Mouse (Mus musculus) heart, embryonic 14.5 days (tissue): ENCODE data around the gene Gimap4. TPM values are rescaled to one million over a fixed set of nuclear protein-coding genes. Genes with fewer than 3 reads are reported as not detected.

Source experiments
- polyA plus RNA-seq: library from polyadenylated mRNA; unstranded; fragments of >200 nt; fragmentation: Nextera tagmentation; extraction: Ambion mirVana; gene quantifications from 2 replicates; pipeline ENCODE4 v1.2.1, GENCODE M21; 2014

The Gimap4 gene
- polyA plus RNA-seq, 1 experiment from 2014 or later = 20.7 TPM

Other genes starting within 250 kb of the Gimap4 start
- 24.8 and 26.2 TPM in 2 replicates for gene Zfp467, start 238.7 kb upstream of the Gimap4 start, polyA plus RNA-seq
- gene Sspo, start 236.3 kb upstream of the Gimap4 start, polyA plus RNA-seq = 0.57 and 0.58 TPM in 2 replicates
- 21.8 and 22.8 TPM in 2 replicates for gene Atp6v0e2, start 146.9 kb upstream of the Gimap4 start, polyA plus RNA-seq
- 3.5 and 4.9 TPM in 2 replicates for gene Lrrc61, start 129.8 kb upstream of the Gimap4 start, polyA plus RNA-seq
- 39.4 and 45.3 TPM in 2 replicates for gene Rarres2, start 111.8 kb upstream of the Gimap4 start, polyA plus RNA-seq
- gene Gm45021, start 94.9 kb upstream of the Gimap4 start, polyA plus RNA-seq = 1.3 TPM in 1 of 2 replicates, not detected in the other
- 23.4 and 25.4 TPM in 2 replicates for gene Repin1, start 90.7 kb upstream of the Gimap4 start, polyA plus RNA-seq
- 0.84 TPM in 1 of 2 replicates, not detected in the other for gene Gm44965, start 90.6 kb upstream of the Gimap4 start, polyA plus RNA-seq
- 5.4 and 6.3 TPM in 2 replicates for gene Zfp775, start 82.5 kb upstream of the Gimap4 start, polyA plus RNA-seq
- gene AI854703, start 57.8 kb upstream of the Gimap4 start, polyA plus RNA-seq = 0.82 and 1.1 TPM in 2 replicates
- gene Gimap8, start 37.3 kb upstream of the Gimap4 start, polyA plus RNA-seq = 0.85 and 1.2 TPM in 2 replicates
- gene Gimap9, start 8.4 kb upstream of the Gimap4 start, polyA plus RNA-seq = 5.8 and 6.3 TPM in 2 replicates
- gene Gimap6, start 23.7 kb downstream of the Gimap4 start, polyA plus RNA-seq = 37.6 and 40.2 TPM in 2 replicates
- gene Gm28053, start 34.1 kb downstream of the Gimap4 start, polyA plus RNA-seq = 3.3 and 5.1 TPM in 2 replicates
- not detected in 2 replicates for gene Gimap7, start 34.1 kb downstream of the Gimap4 start, polyA plus RNA-seq
- gene Gimap1, start 54.5 kb downstream of the Gimap4 start, polyA plus RNA-seq = 26.1 and 27.5 TPM in 2 replicates
- gene Gimap5, start 61.6 kb downstream of the Gimap4 start, polyA plus RNA-seq = 6.8 and 8.7 TPM in 2 replicates
- not detected in 2 replicates for gene Gimap3, start 86.3 kb downstream of the Gimap4 start, polyA plus RNA-seq
- 101 and 119 TPM in 2 replicates for gene Tmem176a, start 156.4 kb downstream of the Gimap4 start, polyA plus RNA-seq
- gene Tmem176b, start 156.9 kb downstream of the Gimap4 start, polyA plus RNA-seq = 274 and 295 TPM in 2 replicates
- gene Aoc1, start 188.3 kb downstream of the Gimap4 start, polyA plus RNA-seq = not detected in 2 replicates
- 0.11 TPM in 1 of 2 replicates, not detected in the other for gene 1600015I10Rik, start 245.3 kb downstream of the Gimap4 start, polyA plus RNA-seq